Mouse (Mus musculus) neural tube, embryonic 14.5 days (tissue): Measurements from ENCODE around the gene Sipa1l3. TPM values are rescaled to one million over a fixed set of nuclear protein-coding genes. Genes with fewer than 3 reads are reported as not detected.
A peak's percentile ranks its signal among the peaks of the same experiment; 100 is the strongest.

Source experiments
- ATAC-seq: fragments of 200-750 bp; cut with Nextera tagmentation; 2 replicates; pipeline ENCODE4 v1.8.0; 2017; ENCODE audit warnings: low read depth, mild to moderate bottlenecking, moderate TSS enrichment, moderate library complexity
- H3K27ac ChIP-seq: fragments of 300-500 bp; sonication (generic); 2 replicates; pipeline ENCODE4 v1.5.1; 2014; ENCODE audit warnings: low read depth, mild to moderate bottlenecking, control low read depth, low read length, moderate library complexity, mixed read lengths
- H3K27me3 ChIP-seq: fragments of 300-500 bp; sonication (generic); 2 replicates; pipeline ENCODE4 v1.6.1; 2014; ENCODE audit warnings: low read length; ENCODE audit not compliant: control insufficient read depth, insufficient read depth
- H3K36me3 ChIP-seq: fragments of 300-500 bp; sonication (generic); 2 replicates; pipeline ENCODE4 v1.6.1; 2014; ENCODE audit warnings: low read length, mixed read lengths; ENCODE audit not compliant: control insufficient read depth, insufficient read depth
- H3K4me1 ChIP-seq: fragments of 300-500 bp; sonication (generic); 2 replicates; pipeline ENCODE4 v1.6.1; 2014; ENCODE audit warnings: low read length; ENCODE audit not compliant: control insufficient read depth, insufficient read depth
- H3K4me2 ChIP-seq: fragments of 300-500 bp; sonication (generic); 2 replicates; pipeline ENCODE4 v1.6.1; 2014; ENCODE audit warnings: mild to moderate bottlenecking, low read depth, low read length, control low read depth
- H3K4me3 ChIP-seq: fragments of 300-500 bp; sonication (generic); 2 replicates; pipeline ENCODE4 v1.5.1; 2014; ENCODE audit warnings: low read depth, low read length, control low read depth, mixed read lengths
- H3K9ac ChIP-seq: fragments of 300-500 bp; sonication (generic); replicated peaks from 2 replicates; pipeline ENCODE4 v1.6.1; 2014; ENCODE audit warnings: low read depth, mild to moderate bottlenecking, control low read depth, low read length, mixed read lengths
- H3K9me3 ChIP-seq: fragments of 300-500 bp; sonication (generic); 2 replicates; pipeline ENCODE4 v1.6.1; 2016; ENCODE audit warnings: low read length; ENCODE audit not compliant: control insufficient read depth
- WGBS: fragments of 180-500 bp; shearing (Covaris S2); extraction: QIAGEN DNeasy Blood & Tissue Kit; methylation state at CpG from one replicate; pipeline ENCODE4 v1.1.7; 2014; 5-methylcytosine and 5-hydroxymethylcytosine counted together
- polyA plus RNA-seq: library from polyadenylated mRNA; unstranded; fragments of >200 nt; fragmentation: Nextera tagmentation; extraction: Ambion mirVana; gene quantifications from 2 replicates; pipeline ENCODE4 v1.2.1, GENCODE M21; 2014

Gene Sipa1l3
- polyA plus RNA-seq, 1 experiment from 2014 or later = 22.1 TPM

GRCm38 (mm10) chr7:29295861-29296647 lies 222.4 kb downstream of the Sipa1l3 start:
- no peak overlapping the region for H3K9ac ChIP-seq
- no peak overlapping the region for H3K4me2 ChIP-seq
- no peak overlapping the region for H3K27ac ChIP-seq
- no peaks in the 10 kb centered on the region for H3K27me3 ChIP-seq
- H3K4me1 ChIP-seq = peaks cover 6% of the 10 kb centered on the region; the same call in 1 of the 2 replicates
- 80% methylated on average over 24 of the region's 24 CpGs for WGBS
- no peak overlapping the region for H3K4me3 ChIP-seq
- no peak for ATAC-seq
- no peaks in the 10 kb centered on the region for H3K9me3 ChIP-seq
- H3K36me3 ChIP-seq = no peaks in the 10 kb centered on the region

GRCm38 (mm10) chr7:29294111-29294761 lies 224.2 kb downstream of the Sipa1l3 start:
- WGBS = 55% methylated on average over 13 of the region's 13 CpGs
- peaks cover 6% of the 10 kb centered on the region; the same call in 1 of the 2 replicates for H3K4me1 ChIP-seq
- no peaks in the 10 kb centered on the region for H3K36me3 ChIP-seq
- no peak for ATAC-seq
- H3K9me3 ChIP-seq = no peaks in the 10 kb centered on the region
- H3K9ac ChIP-seq = no peak overlapping the region
- H3K4me2 ChIP-seq = no peak overlapping the region
- H3K27ac ChIP-seq = no peak overlapping the region
- no peak overlapping the region for H3K4me3 ChIP-seq
- no peaks in the 10 kb centered on the region for H3K27me3 ChIP-seq

- Histone ChIP-seq H3K27me3 (no peaks in the 10 kb centered on the region), H3K4me1 (peaks cover 6% of the 10 kb centered on the region; the same call in 1 of the 2 replicates), H3K36me3 (no peaks in the 10 kb centered on the region), H3K4me3 (no peak overlapping the region), H3K4me2 (no peak overlapping the region), H3K9me3 (no peaks in the 10 kb centered on the region), H3K27ac (peak overlapping the region; percentile 2), H3K9ac (no peak overlapping the region; the same call in 1 of the 2 replicates)
- 14% methylated on average over 19 of the region's 19 CpGs for WGBS
- no peak for ATAC-seq
Measured at GRCm38 (mm10) chr7:29293131-29294065, 225.0 kb downstream of the Sipa1l3 start.

GRCm38 (mm10) chr7:29292458-29293098 lies 225.9 kb downstream of the Sipa1l3 start:
- Histone ChIP-seq H3K4me2 (no peak overlapping the region), H3K9ac (no peak overlapping the region; the same call in 1 of the 2 replicates), H3K4me3 (no peak overlapping the region), H3K36me3 (no peaks in the 10 kb centered on the region), H3K4me1 (peaks cover 6% of the 10 kb centered on the region; the same call in 1 of the 2 replicates), H3K27ac (peak overlapping the region; percentile 2; the same call in 1 of the 2 replicates), H3K27me3 (no peaks in the 10 kb centered on the region), H3K9me3 (no peaks in the 10 kb centered on the region)
- WGBS = 25% methylated on average over 8 of the region's 8 CpGs
- no peak for ATAC-seq

GRCm38 (mm10) chr7:29291616-29292457 lies 226.6 kb downstream of the Sipa1l3 start:
- ATAC-seq = peak; percentile 32; the same call in 1 of the 2 replicates
- Histone ChIP-seq H3K9me3 (no peaks in the 10 kb centered on the region), H3K4me1 (peaks cover 6% of the 10 kb centered on the region; the same call in 1 of the 2 replicates), H3K36me3 (no peaks in the 10 kb centered on the region), H3K27ac (peak overlapping the region; percentile 3; the same call in 1 of the 2 replicates), H3K4me3 (no peak overlapping the region), H3K4me2 (no peak overlapping the region), H3K27me3 (no peaks in the 10 kb centered on the region), H3K9ac (no peak overlapping the region)
- 13% methylated on average over 6 of the region's 7 CpGs for WGBS

- Histone ChIP-seq H3K27ac (peak overlapping the region; percentile 48; the same call in 1 of the 2 replicates), H3K9me3 (no peaks in the 10 kb centered on the region), H3K4me2 (no peak overlapping the region; the same call in 1 of the 2 replicates), H3K4me1 (peaks cover 6% of the 10 kb centered on the region; the same call in 1 of the 2 replicates), H3K27me3 (no peaks in the 10 kb centered on the region), H3K9ac (no peak overlapping the region), H3K36me3 (no peaks in the 10 kb centered on the region), H3K4me3 (no peak overlapping the region)
- WGBS = 26% methylated on average over 11 of the region's 11 CpGs
- ATAC-seq = no peak
Measured at GRCm38 (mm10) chr7:29290691-29291485, 227.6 kb downstream of the Sipa1l3 start.

- no peaks in the 10 kb centered on the region for H3K9me3 ChIP-seq
- peaks cover 6% of the 10 kb centered on the region; the same call in 1 of the 2 replicates for H3K4me1 ChIP-seq
- no peaks in the 10 kb centered on the region for H3K36me3 ChIP-seq
- H3K4me3 ChIP-seq = no peak overlapping the region
- no peak overlapping the region for H3K9ac ChIP-seq
- WGBS = 63% methylated on average over 6 of the region's 6 CpGs
- peak overlapping the region; percentile 23; the same call in 1 of the 2 replicates for H3K4me2 ChIP-seq
- H3K27ac ChIP-seq = no peak overlapping the region
- H3K27me3 ChIP-seq = no peaks in the 10 kb centered on the region
- no peak for ATAC-seq
Measured at GRCm38 (mm10) chr7:29289856-29290255, 228.6 kb downstream of the Sipa1l3 start.
